Mouse (Mus musculus): ENCODE results near the gene Gtpbp6.
"Not testable (repeated sequence)": the region's sequence is repeated elsewhere in the genome, so short reads cannot be mapped to it uniquely, and the experiment has no call there.

Gtpbp6 gene

GRCm38 (mm10) chr5:110099656-110100580, 8.1 kb downstream of the Gtpbp6 start, which contains the start of gene Plcxd1:
Plcxd1 (plus strand) TSS chr5:110099969.
- peak; percentile 39 for DNase-seq

GRCm38 (mm10) chr5:110098991-110099477, 9.0 kb downstream of the Gtpbp6 start:
- DNase-seq, result peak; percentile 60

GRCm38 (mm10) chr5:110094847-110095213, 13.2 kb downstream of the Gtpbp6 start:
- no peak for DNase-seq

DNA sequence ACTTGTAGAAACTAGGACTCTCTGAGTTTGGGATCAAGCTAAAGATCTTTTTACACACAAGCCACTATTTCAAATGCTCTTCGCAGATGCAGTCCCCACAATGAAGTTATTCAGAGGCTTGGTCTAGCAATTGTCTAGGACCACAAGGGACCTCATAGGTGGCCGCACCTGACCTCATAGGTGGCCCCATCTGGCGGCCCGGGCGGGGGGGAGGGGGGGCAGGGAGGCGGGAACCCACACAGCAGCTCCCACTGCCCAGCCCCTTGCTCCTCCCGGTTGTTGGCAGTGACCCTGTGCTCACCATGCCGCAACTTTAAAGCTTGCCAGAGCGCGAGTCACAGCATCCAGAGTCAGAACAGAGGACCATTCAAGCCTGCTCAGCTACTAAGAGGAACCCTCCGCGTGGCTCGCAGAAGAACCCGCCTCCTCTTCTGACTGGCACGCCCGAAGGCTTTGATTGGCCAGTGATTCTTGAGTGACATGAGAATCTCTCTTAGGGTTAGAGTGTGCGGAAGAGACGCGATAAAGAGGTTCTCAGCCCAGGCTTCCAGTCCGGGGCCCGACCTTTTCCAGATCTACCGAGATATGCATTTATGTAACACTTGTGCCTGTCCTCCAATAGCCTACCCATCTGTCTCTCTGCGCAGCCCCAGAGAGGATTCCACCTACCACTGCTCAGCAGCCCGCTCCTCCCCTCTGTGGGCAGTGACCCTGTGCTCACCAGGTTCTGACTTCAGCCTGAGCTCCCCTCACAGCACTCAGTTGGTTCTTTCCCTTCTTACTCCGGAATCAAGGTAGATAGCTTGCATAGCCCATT, 13.8 kb downstream of the Gtpbp6 start, which contains the start of gene Gm35315:
TSS of gene Gm35315 (minus strand) at position 391 of the 817 bp plus-strand sequence.
- peak; percentile 92 for DNase-seq

DNA sequence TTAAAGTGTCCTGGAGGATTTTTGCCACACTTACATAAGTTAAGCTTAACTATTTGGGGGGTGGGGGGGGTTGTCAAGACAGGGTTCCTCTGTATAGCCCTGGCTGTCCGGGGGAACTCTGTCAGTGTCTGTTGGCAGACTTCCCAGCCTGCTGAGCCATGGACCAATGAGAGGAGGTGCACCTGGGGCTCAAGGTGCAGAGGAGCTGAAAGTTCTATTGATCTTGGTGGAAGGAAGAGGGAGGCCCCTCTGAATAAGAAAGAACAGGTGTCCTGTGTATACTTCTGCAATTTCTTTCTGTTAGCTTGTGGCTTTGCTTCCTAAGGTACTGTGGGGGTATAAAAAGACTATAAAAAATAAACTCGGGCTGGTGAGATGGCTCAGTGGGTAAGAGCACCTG, 16.5 kb downstream of the Gtpbp6 start:
- peak; percentile 75 for DNase-seq

DNA sequence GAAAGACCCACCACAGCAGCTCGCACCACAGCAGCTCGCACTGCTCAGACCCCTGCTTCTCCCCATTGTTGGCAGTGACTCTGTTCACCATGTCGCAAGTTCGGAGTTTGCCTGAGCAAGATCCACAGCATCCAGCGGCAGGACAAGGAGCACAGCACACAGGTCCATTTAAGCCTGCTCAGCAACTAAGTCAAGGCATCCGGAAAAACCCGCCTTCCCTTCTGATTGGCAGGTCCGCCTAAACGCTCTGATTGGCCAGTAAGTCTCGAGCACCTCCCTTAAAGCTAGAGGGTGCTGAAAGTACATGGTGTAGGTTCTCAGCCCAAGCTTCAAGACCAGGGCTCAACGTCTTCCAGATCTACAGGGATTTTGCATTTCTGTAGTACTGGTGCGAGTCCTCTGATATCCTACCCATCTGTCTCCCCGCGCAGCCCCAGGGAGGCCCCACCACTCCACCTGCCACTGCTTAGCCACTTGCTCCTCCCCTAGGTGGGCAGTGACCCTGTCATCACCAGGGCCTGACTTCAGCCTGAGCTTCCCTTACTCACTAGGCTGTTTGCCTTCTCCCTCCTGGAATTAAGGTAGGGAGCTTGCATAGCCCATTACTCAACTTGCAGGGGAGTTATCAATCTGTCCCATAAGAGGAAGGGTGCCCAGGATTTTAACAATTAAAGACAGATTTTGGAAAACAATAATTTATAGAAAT, 21.7 kb downstream of the Gtpbp6 start:
- DNase-seq, result no peak

DNA sequence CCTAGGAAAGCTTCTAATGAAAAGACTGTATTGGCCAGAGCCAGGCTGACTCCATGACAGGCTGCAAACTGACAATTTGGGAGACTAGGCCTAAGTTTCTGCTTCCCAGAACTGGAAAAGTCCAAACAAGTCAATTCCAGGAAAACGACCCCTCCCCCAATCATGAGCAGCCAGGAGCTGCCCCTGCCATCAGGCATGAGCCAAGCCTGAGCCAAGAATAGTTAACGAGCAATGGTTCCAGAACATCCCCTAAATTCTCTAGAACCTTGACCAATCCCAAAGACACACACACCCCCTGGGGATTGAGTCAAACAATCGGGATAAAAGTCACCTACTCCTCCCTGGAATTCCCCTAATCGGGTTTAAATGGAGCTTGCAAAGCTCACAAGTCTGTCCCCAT, 25.0 kb downstream of the Gtpbp6 start:
- no peak for DNase-seq

GRCm38 (mm10) chr5:110072413-110072812, 35.6 kb downstream of the Gtpbp6 start, which contains the start of gene Gm17655:
Gm17655 (minus strand) TSS chr5:110072513.
- DNase-seq, result not testable (repeated sequence)

DNA sequence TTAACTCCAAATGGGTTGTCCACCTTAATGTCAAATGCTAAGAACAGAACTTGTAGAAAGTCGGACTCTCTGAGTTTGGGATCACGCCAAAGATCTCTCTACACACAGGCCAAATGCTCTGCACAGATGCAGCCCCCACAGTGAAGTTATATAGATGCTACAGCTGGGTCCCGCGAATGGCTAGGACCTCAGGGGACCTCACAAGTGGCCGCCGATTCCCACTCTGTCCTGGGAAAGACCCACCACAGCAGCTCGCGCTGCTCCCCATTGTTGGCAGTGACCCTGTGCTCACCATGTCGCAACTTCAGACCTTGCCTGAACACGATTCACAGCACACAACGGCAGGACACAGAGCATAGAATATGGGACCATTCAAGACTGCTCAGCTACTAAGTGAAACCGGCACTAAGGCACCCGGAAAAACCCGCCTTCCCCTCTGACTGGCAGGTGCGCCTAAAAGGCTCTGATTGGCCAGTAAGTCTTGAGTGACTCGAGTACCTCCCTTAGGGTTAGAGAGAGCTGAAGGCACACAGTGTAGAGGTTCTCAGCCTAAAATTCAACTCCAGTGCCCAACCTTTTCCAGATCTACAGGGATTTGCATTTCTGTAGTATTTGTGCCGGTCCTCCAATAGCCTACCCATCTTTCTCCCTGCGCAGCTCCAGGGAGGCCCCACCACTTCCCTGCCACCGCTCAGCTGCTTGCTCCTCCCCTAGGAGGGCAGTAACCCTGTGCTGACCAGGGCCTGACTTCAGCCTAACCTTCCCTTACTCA, 50.2 kb downstream of the Gtpbp6 start:
- DNase-seq, result peak; percentile 87

All from thymus, postnatal 14 days (tissue).